Mouse (Mus musculus) thymus, postnatal 36 days (tissue): ENCODE data around the gene Pde1c.
A peak's percentile ranks its signal among the peaks of the same experiment; 100 is the strongest.
"Not testable (repeated sequence)": the region's sequence is repeated elsewhere in the genome, so short reads cannot be mapped to it uniquely, and the experiment has no call there.

Experiments
- DNase-seq, 2 experiments: peaks; one replicate each; pipeline ENCODE4 v3.0.0; 2022; ENCODE audit warnings: mixed read lengths in 2 of 2

Gene Pde1c

DNA sequence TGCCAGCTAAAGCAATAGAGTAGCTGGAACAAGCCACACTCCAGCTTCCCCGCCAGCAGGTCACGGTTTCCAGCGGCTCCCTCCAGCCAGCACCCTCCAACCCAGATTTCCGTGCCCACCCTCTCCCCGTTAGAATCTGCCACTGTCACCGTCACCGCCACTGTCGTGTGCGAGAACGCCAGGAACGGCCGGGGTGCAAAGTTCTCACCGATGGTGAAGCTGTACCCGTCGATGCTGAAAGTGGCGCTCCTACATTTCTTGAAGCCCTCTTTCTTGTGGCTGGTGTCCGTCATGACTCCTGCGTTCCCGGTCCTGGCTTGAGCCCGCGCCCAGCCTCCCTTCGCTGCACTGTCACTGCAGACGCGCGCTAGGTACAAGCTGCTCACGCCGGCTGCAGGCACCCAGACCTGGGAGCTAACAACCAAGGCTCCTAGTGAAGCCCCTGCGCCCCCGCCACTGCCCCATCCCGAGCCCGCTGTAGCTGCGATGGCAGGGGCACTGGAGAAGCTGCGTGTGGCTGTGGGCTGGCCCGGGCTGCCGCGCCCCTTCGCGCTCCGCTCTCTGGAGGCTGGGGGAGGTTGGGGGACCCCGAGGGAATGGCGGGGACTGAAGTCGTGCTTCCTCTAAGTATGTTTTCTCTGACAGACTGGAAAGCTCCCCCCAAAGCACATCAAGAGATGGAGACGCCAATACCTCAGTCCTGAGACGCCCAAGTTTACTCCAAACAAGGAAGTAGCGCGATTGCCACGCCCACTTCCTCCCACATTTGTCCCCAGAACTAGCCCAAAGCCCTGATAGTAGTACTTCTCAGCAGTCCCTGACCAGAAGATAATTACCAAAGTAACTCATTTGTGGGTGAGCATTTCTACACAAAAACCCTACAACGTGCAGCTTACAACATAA, at the start of gene Pde1c:
Gene Pde1c (minus strand): TSS at position 634 of the 903 bp plus-strand sequence.
- peak; percentile 41 to 45 for DNase-seq

DNA sequence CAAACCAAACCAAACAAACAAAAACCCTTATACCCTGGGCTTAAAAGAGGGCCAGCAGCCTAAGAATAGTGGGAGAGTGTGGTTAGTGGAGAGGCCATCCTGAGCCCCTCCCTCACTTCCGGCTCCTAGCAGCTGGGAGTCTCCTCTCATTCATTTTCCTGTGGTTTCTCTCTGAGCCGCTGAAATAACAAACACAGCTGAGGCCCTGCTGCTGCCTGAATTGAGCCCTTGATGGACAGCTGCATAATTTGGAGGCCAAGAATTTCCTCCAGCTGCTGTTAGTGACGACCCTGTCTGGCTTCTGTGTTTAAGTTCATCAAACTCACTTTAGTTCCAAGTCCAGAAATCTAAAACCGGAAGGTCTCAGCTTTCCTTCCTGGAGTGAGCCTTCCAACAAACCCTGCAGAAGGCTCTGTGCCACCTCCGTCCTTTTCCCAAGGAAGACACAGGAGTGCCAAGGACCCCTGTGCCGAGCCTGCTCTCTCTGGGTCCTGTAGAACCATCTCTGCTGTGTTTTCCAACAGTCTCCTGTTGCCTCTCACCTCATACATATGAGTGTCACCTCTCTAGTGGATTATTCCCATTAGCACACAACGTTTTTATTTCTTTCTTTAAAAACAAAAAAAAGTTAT, 48.2 kb upstream of the Pde1c start:
- peak in 1 of 2 experiments; percentile 13 for DNase-seq

DNA sequence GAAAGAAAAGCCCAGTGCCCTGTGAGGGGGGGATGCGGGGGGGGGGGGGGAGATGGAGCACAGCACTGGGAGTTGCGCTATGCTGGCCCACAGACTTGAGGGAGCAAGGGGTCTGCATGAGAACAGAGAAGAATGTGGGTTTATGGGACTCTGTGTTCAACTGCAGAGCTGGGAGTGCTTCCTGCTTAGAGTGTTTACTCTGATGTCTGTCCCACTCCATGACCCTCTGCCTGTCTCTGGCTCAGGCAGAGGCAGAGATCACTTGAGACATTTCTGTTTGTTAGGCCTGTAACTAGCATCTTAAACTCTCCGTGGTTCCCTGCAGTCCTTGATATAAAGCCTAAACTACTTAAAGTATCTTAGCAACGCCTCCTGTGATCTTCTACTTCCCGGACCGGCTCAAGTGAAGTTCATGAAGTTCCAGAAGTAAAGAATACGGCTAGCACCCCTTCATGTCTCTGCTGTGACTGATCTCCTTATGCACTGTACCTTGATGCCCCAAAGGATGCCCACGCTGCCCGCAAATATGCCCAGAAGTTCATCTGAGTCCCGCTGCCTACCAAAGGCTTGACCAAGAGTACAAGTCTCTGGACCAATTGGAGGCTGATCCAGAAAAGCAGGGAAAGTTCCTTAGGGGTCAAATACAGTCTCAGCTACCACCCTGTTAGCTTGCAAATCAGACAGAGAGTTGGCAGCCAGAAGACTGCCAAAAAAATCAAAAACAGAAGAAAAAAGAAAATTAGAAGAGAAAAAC, 47.5 kb upstream of the Pde1c start:
- no peak for DNase-seq

- not testable (repeated sequence) for DNase-seq
Measured at GRCm38 (mm10) chr6:56609529-56609928, 40.6 kb upstream of the Pde1c start.

GRCm38 (mm10) chr6:56608277-56608676, 39.4 kb upstream of the Pde1c start:
- DNase-seq, result peak; percentile 31 to 34

DNA sequence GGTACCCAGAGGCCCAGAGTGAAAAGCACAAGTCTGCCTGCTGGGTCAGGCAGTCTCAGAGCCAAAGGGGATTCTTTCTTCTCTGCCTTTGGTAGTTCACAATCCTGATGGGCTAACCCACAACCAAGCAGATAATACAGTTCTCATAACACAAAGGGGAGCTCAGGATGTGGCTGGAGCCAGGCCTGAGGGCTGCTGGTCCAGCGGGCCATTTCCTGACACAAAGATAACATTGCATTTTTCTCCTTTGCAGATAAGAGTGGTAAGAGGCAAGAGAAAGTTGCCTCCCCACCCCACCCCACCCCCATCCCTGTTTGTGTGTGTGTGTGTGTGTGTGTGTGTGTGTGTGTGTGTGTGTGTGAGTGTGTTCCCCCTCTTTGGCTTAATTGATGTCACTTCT, 10.7 kb upstream of the Pde1c start:
- DNase-seq, result no peak

GRCm38 (mm10) chr6:56560891-56561290, 8.0 kb downstream of the Pde1c start:
- DNase-seq, result no peak

DNA sequence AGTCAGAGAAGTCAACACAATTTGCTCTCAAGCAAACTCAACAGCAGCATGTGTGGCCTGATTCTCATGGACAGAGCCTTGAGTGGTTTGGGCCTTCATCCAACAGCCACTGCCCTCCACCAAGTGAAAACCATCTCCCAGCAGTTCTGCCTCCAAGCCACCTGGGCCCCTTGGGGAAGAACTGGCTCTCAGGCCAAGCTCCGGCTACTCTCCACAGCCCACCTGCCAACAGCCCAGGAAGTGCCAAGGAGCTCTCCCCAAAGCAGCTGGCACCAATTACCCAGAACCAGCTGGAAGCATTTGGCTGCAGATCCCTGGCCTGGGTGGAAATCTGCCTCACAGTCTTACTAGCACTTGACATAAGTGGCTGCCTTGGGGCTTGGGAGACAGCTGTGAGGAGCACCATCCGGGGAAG, 8.4 kb downstream of the Pde1c start:
- no peak for DNase-seq

DNA sequence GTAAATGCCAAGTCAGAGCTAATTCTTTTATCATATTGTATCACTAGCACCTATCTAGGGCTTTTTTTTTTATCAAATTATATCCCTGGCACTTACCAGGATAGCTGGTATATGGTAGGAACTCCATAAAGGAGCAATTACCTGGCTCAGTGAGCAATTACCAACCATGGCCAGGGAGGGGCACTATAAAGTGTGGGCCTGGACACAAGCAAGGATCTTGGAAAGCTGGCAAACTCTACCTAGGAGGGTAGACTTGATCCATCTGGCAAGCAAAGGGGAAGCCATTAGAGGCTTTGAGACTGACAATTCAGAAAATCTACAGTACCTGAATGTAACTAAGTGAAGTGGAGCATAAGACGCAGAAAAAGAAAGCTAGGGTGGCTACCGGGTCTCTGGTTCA, 10.2 kb downstream of the Pde1c start:
- DNase-seq, result no peak

- no peak for DNase-seq
Measured at GRCm38 (mm10) chr6:56555848-56556247, 13.1 kb downstream of the Pde1c start.

- DNase-seq, result no peak
Measured at GRCm38 (mm10) chr6:56555382-56555781, 13.5 kb downstream of the Pde1c start.

DNA sequence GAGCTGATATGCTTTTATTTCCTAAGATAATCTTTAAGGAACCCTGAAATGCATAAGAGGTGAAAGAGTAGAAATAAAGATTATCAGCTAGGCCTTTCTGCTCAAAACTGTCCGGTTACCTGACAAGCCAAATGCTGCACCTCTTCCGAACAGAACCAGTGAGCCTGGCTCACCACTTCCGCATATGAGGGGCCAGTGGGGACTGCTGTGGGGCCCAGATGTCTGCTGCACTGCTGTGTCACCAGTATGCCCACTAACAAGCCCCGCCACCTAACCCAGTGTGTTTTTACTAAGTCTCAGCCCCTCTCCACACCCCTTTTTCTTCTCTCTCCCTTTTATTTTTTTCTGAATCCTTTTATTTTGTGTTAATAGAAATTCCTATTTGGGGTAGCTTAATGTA, 17.9 kb downstream of the Pde1c start:
- no peak for DNase-seq

- DNase-seq, result no peak
Measured at GRCm38 (mm10) chr6:56540247-56540646, 28.7 kb downstream of the Pde1c start.

DNA sequence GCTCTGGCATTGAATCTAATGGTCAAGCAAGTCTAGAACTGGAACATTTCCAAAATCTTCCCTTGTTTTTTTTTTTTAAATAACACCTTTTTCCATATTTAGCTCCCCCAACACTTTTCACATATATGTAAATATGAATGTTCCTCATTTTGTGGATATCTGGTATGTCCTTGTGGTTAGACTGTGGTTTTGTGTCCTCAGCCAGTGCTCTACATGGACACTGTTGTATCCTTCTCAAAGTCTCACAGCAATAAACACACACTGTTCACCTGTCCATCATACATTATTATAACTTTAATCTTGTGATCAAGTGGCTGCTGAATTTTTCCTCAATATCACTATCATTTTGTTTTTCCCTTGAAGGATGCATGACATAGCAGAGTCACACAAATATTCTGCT, 34.2 kb downstream of the Pde1c start:
- DNase-seq, result no peak

DNA sequence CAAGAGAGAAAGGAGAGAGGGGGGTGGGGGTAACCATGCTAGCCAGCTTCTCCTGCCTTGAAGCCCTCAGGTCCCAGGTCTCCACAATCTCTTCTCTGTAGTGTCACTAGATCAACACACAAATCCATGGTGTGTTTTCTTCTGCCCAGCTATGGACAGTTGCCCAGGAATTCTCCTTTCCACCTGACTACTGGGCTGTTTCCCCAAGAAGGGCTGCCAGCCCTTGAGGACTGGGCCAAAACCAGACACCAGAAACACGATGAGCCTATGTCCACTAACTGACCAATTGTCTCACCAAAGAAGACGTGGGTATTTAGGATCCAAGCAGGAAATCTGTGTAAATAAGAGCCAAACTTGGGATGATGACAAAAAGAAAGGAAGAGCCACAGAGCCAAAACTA, 36.6 kb downstream of the Pde1c start:
- DNase-seq, result no peak

- no peak for DNase-seq
Measured at GRCm38 (mm10) chr6:56523938-56524866, 44.7 kb downstream of the Pde1c start.

GRCm38 (mm10) chr6:56489161-56489560, 79.7 kb downstream of the Pde1c start:
- DNase-seq, result no peak

DNA sequence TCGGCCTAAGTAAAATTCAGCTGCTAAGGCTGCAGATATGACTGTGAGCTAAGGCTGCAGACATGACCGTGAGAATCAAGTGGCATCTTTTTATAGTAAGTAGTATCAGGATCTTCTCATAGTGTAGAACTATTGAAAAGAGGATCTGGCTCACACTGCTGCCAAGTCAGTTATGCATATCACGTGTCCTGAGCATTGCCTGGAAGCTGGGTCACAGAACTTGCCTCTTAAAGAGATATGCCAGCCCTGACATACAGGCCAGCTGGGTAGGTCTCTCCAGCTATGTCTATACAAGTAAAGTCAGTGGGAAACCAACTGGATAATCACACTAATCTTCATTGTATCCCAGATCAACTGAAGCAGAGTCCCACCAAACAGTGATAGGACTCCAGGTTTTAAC, 83.8 kb downstream of the Pde1c start:
- DNase-seq, result no peak

GRCm38 (mm10) chr6:56480914-56481482, 87.9 kb downstream of the Pde1c start:
- DNase-seq, result peak; percentile 5 to 8

DNA sequence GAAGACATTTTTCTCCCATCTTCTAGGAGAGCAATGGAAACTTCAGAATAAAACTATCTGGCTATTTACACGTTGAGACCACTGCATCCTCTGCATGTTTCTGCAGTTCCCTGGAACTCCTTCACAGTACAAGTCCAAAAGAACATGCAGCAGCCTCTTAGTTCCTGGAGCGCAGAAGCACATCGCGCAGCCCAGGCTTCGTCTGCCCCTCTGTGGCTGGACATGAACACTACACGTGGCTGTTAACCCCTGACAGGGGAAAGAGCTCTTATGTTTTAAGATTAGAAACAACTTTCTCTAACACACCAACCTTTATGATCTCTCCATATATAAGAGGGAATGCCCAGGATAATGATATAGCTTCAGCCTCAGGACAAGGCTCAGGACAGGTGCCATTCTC, 92.3 kb downstream of the Pde1c start:
- no peak for DNase-seq

GRCm38 (mm10) chr6:56458098-56458497, 110.8 kb downstream of the Pde1c start:
- peak; percentile 5 for DNase-seq

DNA sequence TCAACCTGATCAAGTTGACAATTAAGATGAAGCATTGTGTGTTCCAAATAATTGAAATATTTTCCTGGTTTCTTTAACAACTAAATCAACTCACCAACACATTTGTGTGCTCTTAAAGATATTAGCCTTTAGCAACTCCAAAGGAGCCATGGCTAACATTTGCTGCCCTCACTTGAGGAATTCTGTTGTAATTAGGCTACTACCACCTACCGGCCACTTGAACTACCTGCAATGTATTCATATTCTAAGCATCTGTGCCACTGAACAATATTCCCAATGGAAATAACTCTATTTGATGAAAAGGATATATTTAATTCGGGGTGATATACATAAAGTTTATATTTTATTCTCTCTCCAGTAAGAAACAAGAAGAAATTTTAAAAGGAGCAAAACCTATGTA, 121.0 kb downstream of the Pde1c start:
- no peak for DNase-seq
